Mouse (Mus musculus): Measurements from ENCODE around the gene Rab3d. TPM values are rescaled to one million over a fixed set of nuclear protein-coding genes. Genes with fewer than 3 reads are reported as not detected.
A peak's percentile ranks its signal among the peaks of the same experiment; 100 is the strongest.
"Not testable (repeated sequence)": the region's sequence is repeated elsewhere in the genome, so short reads cannot be mapped to it uniquely, and the experiment has no call there.

The Rab3d gene
- polyA plus RNA-seq, 2 experiments from 2014 or later, result 8.4 to 11.3 TPM

DNA sequence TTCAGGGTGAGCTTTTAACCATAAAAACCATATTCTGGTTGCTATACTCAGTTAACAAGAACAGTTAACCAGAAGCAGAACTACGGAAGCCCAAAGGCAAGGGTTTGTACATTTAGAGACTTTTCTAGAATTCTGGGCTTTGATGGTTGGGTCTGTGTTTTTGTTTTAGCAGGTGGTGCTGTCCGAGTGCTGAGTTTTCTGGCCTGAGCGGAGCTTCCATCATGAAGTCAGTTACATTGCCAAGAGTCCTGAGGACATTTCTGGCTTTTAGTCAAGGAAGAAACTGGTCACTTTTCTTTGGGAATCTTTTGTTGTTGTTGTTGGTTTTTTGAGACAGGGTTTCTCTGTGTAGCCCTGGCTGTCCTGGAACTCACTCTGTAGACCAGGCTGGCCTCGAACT is 14.0 kb downstream of the Rab3d start:
- ATAC-seq, result no peak

DNA sequence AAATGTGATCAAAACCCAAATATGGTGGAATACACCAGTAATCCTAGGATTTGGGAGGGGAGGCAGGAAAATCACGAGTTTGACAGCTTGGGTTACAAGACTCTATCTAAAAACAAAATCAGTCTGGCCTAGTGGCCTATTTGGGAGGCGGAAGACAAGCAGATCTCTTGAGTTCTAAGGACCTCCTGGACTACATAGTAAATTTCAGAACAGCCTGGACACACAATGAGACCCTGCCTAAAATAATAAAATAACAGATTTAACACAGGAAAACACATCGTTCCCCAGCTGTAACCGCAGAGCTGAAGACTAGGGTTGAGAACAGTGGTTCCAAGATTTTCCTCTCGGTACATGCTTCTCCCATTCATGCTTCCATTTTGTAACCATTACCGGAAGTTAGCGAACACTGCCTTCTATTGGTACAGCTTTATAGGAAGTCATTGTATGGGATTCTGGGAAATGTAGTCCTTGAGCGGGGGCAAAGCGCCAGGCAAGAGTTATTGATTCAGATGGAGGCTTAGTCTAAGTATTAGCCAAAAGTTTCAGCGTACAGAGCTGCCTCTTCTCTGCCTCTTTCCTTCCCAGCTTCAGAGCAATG is 16.7 kb downstream of the Rab3d start:
- ATAC-seq, result peak; percentile 99

DNA sequence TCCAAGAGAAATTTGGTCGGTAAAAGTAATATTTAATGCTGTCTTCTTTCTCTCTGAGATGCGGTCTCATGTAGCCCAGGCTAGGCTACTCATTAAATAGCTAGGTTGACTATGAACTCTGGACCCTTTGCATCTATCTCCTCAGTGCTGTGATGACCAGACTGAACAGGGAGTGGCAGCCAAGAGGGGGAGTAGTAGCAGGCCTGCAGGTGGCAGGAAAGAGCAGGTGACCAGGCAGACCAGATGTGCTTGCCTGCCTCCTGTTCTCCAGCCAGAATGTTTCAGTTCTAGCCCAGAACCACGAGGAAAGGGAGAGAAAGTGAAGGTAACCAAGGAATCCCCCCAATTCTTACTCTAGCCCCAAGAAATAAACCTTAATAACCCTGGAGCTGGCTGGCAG is 28.8 kb downstream of the Rab3d start:
- no peak for ATAC-seq

DNA sequence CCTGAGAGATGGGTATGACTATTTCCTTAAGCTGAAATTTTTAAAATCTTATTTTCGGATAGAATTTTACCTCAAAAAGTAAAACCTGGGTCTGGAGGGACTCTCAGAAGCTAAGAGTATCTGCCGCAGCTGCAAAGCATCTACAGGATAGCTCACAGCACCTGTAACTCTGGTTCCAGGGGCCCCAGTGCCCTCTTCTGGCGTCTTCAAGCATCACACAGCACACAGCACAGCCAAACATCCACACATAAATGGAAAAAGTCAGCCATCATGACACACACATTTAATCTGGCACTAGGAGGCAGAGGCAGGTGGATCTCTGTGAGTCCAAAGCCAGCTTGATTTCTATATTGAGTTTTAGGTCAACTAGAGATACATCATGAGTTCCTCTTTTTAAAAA is 41.4 kb downstream of the Rab3d start:
- no peak for ATAC-seq

DNA sequence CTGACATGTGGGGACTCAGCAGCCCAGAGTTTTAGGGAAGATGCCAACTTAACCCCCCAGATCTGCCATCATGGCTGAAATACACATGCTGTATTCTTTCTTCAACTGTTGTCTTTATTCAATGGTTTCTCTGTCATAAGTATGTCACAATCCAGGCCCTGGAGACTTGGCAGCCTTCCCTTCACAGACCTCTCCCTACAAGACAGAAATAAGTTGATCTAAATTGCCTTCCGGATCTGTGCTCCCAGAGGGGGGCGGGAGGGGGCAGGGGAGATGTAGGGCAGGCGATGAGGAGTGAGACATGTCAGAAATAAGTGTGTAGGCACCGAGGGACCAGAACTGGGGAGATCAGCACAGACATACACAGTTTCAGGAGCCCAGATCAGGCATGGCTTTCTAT is 45.8 kb downstream of the Rab3d start:
- ATAC-seq, result no peak

DNA sequence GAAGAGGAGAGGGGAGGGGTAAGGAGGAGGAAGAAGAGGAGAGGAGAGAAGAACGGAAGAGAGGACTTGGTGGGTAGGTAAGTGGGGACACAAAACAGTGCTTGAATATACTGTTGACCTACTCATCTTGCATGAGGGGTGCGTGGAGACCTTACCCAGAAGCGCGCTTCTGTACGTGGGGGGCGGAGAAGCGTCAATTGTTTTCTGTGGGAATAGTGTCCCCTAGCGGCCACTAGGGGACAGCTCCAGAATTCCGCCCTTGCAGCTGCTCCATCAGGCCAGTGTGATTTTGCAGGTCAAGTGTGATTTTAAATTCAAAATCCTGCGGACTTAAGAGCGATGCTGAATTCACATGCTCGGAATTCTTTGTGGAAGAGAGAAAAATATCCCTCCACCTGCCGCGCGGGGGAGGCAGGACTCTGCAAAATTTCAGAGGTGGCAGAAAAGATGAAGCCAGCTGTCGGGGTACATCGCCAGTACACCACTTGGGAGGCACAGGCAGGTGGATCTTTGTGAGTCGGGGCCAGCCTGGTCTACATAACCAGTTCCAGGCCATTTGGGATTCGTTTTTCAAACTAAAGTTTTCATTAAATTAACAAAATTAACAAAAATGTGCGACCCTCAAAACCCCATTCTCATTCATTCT is 47.0 kb downstream of the Rab3d start:
- no peak for ATAC-seq

DNA sequence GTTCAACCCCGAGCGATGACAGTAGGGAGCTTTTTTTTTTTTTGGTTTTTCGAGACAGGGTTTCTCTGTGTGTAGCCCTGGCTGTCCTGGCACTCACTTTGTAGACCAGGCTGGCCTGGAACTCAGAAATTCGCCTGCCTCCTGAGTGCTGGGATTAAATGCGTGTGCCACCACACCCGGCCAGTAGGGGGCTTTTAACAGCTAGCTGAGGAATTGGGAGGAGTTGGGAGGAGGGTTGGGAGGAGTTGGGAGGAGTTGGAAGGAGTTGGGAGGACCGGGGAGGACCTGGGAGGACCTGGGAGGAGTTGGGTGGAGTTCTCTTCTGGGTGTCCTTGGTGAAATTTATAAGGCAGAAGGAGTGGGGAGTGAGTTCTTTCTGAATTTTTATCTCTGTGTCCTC is 48.7 kb downstream of the Rab3d start:
- ATAC-seq, result not testable (repeated sequence)

DNA sequence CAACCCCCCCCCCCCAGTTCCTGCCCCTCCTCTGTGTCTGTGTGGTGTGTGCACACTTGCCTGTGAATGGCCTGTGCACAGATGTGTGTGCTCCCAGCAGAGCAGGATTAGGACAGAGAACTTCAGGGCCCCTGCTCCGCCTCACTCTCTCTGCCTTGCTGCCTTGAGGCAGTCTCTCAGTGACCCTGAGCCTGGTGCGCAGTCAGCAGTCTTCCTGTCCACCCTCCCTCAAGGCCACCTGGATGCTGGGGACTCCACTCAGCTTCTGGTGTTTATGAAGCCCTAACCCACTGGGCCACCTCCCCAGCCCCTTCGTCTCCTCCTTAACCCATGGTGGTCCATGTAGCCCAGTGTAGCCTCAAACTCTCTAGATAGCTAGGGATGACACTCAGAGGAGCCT is 50.3 kb downstream of the Rab3d start:
- ATAC-seq, result no peak

DNA sequence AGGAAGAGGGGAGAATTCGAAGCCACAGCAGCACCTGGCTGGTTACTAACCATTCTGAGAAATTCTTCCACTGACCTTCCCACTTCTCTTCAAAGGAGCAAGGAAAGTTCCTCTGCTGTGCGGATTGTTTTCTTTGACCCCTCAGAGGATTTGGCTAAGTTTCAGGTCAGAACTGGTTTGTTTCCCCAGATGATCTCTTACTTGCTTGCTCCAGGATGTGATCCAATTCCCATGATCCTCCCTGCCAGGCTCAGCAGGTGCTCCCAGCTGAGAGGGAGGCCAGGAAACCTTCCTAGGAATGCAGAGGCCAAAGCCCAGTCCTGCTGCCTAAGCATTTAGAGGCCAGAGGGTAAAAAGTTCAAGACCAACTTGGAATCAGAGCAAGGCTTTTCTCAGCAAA is 51.4 kb downstream of the Rab3d start:
- ATAC-seq, result no peak

DNA sequence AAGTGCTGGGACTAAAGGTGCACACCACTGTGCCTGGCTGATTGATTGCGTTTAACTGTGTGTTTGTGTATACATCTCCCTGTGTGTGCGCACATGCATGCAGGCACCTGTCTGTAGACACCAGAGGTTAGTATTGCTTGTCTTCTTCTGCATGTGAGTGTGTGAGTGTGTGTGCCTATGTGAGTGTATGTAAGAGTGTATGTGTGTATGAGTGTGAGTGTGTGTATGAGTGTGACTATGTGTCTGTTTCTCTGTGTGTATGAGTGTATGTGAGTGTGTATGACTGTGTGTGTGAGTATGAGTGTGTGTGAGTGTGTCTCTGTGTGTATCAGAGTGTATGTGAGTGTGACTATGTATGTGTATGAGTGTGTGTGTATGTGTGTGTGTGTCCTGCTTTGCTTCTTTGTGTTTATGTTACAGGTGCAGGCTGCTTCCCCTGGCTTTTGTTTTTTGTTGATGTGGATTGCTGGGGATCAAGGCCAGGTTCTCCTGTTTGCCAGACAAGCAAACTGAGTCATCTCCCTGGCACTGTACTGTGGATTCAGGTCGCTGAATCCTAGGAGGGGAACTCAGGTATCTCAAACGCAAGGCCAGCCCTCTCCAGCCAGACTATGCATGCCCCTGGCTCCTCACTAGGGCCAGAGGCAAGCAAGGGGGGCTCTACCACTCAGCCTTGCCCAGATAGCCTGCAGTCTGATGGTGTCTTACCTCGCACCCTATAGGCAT is 52.2 kb downstream of the Rab3d start:
- no peak for ATAC-seq

DNA sequence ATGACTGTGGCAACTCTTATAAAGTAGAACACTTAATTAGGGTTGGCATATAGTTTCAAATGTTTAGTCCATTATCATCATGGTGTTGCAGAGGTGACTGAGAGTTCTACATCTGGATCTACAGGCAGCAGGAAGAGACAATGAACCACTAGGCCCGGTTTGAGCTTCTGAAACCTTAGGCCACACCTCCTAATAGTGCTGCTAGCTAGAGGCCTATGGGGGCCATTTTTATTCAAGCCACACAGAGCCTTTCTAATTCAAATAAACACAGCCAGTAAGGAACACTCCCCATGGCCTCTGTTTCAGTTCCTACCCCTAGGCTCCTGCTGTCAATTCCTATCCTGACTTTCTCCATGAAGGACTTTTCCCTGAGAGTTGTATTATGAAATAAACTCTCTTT is 55.8 kb downstream of the Rab3d start:
- no peak for ATAC-seq

DNA sequence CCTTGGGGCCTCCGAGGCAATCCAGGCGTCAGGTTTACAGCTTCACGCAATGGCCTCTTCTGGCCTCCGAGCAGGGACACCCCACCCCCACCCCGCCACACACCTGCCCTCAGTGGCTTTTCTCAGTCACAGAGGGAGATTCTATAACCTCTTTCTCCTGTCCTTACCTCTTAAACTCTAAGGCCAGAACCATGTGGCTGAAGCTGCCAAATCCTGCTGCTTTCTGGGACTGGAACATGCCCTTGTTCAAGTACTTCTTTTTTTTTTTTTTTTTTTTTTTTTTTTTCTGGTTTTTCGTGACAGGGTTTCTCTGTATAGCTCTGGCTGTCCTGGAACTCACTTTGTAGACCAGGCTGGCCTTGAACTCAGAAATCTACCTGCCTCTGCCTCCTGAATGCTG is 57.6 kb downstream of the Rab3d start:
- ATAC-seq, result not testable (repeated sequence)

DNA sequence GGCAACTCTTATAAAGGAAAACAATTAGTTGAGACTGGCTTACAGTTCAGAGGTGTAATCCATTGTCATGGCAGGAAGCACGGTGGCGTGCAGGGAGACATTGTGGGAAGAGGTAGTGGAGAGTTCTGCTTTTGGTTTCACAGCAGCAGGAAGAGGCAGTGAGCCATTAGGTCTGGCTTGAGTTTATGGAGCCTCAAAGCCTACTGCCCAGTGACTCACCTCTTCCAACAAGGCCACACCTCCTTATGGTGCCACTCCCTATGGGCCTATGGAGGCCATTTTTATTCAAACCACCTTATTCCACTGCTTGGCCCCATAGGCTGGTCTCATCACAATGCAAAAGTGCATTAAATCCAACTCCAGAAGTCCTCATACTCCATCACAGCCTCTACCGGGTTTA is 58.4 kb downstream of the Rab3d start:
- ATAC-seq, result no peak

DNA sequence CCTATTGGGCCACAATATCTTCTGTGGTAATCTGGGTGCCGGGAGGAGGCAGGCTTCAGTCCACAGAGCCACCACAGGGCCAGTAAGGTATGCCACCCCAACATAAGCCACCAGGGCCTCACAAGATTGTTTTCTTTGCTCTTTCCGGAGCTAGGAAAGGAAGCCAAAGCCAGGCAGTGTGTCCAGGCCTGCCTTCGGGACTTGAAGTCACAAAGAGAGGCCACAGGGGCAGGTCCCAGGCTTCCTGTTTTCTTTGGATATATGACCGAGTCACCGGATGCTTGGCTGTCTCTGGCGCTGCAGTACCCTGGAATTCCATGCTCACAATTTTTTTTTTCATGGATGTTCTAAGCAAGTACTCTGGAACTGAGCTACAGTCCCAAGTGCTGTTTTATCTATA is 59.9 kb downstream of the Rab3d start:
- no peak for ATAC-seq

DNA sequence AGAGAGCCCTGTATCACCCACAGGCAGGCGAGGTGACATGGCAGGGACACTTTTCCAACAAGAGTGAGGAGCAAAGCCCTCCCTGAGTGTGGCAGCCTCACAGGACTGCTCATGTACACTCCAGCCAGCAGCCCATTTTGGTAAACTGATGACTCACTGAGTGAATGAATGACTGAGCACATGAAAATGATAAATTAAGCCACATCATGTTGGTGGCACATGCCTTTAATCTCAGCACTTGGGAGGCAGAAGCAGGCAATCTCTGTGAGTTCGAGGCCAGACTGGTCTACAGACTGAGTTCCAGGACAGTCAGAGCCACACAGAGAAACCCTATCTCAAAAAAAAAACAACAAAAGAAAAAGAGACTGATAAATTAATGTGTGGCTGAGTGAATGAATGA is 60.5 kb downstream of the Rab3d start:
- no peak for ATAC-seq

Other genes starting within 250 kb of the Rab3d start
- gene Ldlr, start 194.7 kb downstream of the Rab3d start, polyA plus RNA-seq (2017; shearing (Covaris generic)), result 10 to 100 TPM; 17.9 to 42.0 TPM
- 10 to 100 TPM in 1 of 2 experiments, 1 to 10 TPM in 1; 6.5 to 13.5 TPM for gene Spc24, start 157.9 kb downstream of the Rab3d start, polyA plus RNA-seq (2017; shearing (Covaris generic))
- gene Kank2, start 119.4 kb downstream of the Rab3d start, polyA plus RNA-seq (2017; shearing (Covaris generic)), result not detected
- not detected for gene Angptl8, start 82.7 kb downstream of the Rab3d start, polyA plus RNA-seq (2017; shearing (Covaris generic))
- gene Dock6, start 65.6 kb downstream of the Rab3d start, polyA plus RNA-seq (2017; shearing (Covaris generic)), result 1 to 10 TPM in 1 of 2 experiments, under 1 TPM in 1; 0.61 to 1.4 TPM
- under 1 TPM in 1 of 2 experiments, not detected in 1; 0.94 TPM for gene Ccdc159, start 9.3 kb upstream of the Rab3d start, polyA plus RNA-seq (2017; shearing (Covaris generic))
- gene Tmem205, start 9.4 kb upstream of the Rab3d start, polyA plus RNA-seq (2017; shearing (Covaris generic)), result 1 to 10 TPM; 8.0 to 8.7 TPM
- under 1 TPM; 0.28 to 0.90 TPM for gene Plppr2, start 18.8 kb upstream of the Rab3d start, polyA plus RNA-seq (2017; shearing (Covaris generic))
- gene Swsap1, start 37.6 kb upstream of the Rab3d start, polyA plus RNA-seq (2017; shearing (Covaris generic)), result 10 to 100 TPM in 1 of 2 experiments, 1 to 10 TPM in 1; 3.2 to 13.5 TPM
- not detected for gene Epor, start 45.3 kb upstream of the Rab3d start, polyA plus RNA-seq (2017; shearing (Covaris generic))
- not detected for gene Rgl3, start 71.3 kb upstream of the Rab3d start, polyA plus RNA-seq (2017; shearing (Covaris generic))
- not detected for gene Ccdc151, start 84.4 kb upstream of the Rab3d start, polyA plus RNA-seq (2017; shearing (Covaris generic))
- gene Prkcsh, start 84.6 kb upstream of the Rab3d start, polyA plus RNA-seq (2017; shearing (Covaris generic)), result 10 to 100 TPM; 31.5 to 37.6 TPM
- under 1 TPM in 1 of 2 experiments, not detected in 1; 0.07 TPM for gene Elavl3, start 133.8 kb upstream of the Rab3d start, polyA plus RNA-seq (2017; shearing (Covaris generic))
- not detected for gene Gm49318, start 153.1 kb upstream of the Rab3d start, polyA plus RNA-seq (2017; shearing (Covaris generic))
- 1 to 10 TPM; 4.7 to 7.3 TPM for gene Zfp653, start 153.2 kb upstream of the Rab3d start, polyA plus RNA-seq (2017; shearing (Covaris generic))
- gene Ecsit, start 167.2 kb upstream of the Rab3d start, polyA plus RNA-seq (2017; shearing (Covaris generic)), result 10 to 100 TPM; 35.8 to 55.9 TPM
- gene Cnn1, start 181.0 kb upstream of the Rab3d start, polyA plus RNA-seq (2017; shearing (Covaris generic)), result under 1 TPM in 1 of 2 experiments, not detected in 1; 0.22 TPM
- gene Elof1, start 199.0 kb upstream of the Rab3d start, polyA plus RNA-seq (2017; shearing (Covaris generic)), result 10 to 100 TPM; 76.4 to 95.1 TPM
- gene Acp5, start 217.5 kb upstream of the Rab3d start, polyA plus RNA-seq (2017; shearing (Covaris generic)), result 100 to 1,000 TPM; 221 to 282 TPM
- gene Pigyl, start 238.7 kb upstream of the Rab3d start, polyA plus RNA-seq (2017; shearing (Covaris generic)), result 10 to 100 TPM; 45.4 to 48.7 TPM

Measured in CD4-positive, CD25-positive, alpha-beta regulatory T cell, adult 4 months (primary cell).